Mouse (Mus musculus): ENCODE results near the gene Chaf1b.

Gene Chaf1b

GRCm38 (mm10) chr16:93883423-93884085 lies at the start of gene Chaf1b:
Chaf1b (plus strand) TSS chr16:93883901.
- DNase-seq (ENCODE audit: extremely low read depth, insufficient read length, low spot score), result peak; percentile 98

- no peak for DNase-seq (ENCODE audit: extremely low read depth, insufficient read length, low spot score)
These were observed 49.6 kb upstream of the Chaf1b start for GRCm38 (mm10) chr16:93834076-93834475.

GRCm38 (mm10) chr16:93839049-93839448 lies 44.7 kb upstream of the Chaf1b start:
- DNase-seq (ENCODE audit: extremely low read depth, insufficient read length, low spot score), result no peak

GRCm38 (mm10) chr16:93850527-93850926 lies 33.2 kb upstream of the Chaf1b start:
- DNase-seq (ENCODE audit: extremely low read depth, insufficient read length, low spot score), result no peak

- DNase-seq (ENCODE audit: extremely low read depth, insufficient read length, low spot score), result no peak
These were observed 23.7 kb upstream of the Chaf1b start for GRCm38 (mm10) chr16:93859967-93860366.

- no peak for DNase-seq (ENCODE audit: extremely low read depth, insufficient read length, low spot score)
These were observed 23.0 kb upstream of the Chaf1b start for GRCm38 (mm10) chr16:93860686-93861085.

GRCm38 (mm10) chr16:93874841-93875240 lies 8.9 kb upstream of the Chaf1b start:
- DNase-seq (ENCODE audit: extremely low read depth, insufficient read length, low spot score), result no peak

GRCm38 (mm10) chr16:93877612-93878380 lies 5.9 kb upstream of the Chaf1b start:
- DNase-seq (ENCODE audit: extremely low read depth, insufficient read length, low spot score), result no peak

- DNase-seq (ENCODE audit: extremely low read depth, insufficient read length, low spot score), result peak; percentile 56
These were observed 503 bp downstream of the Chaf1b start for GRCm38 (mm10) chr16:93884086-93884721.

- DNase-seq (ENCODE audit: extremely low read depth, insufficient read length, low spot score), result no peak
These were observed 1.0 kb downstream of the Chaf1b start for GRCm38 (mm10) chr16:93884722-93885113.

- no peak for DNase-seq (ENCODE audit: extremely low read depth, insufficient read length, low spot score)
These were observed 4.8 kb downstream of the Chaf1b start for GRCm38 (mm10) chr16:93888481-93888880.

- DNase-seq (ENCODE audit: extremely low read depth, insufficient read length, low spot score), result no peak
These were observed 7.4 kb downstream of the Chaf1b start for GRCm38 (mm10) chr16:93890948-93891604.

- DNase-seq (ENCODE audit: extremely low read depth, insufficient read length, low spot score), result no peak
These were observed 9.6 kb downstream of the Chaf1b start for GRCm38 (mm10) chr16:93893285-93893684.

GRCm38 (mm10) chr16:93903027-93903426 lies 19.3 kb downstream of the Chaf1b start:
- no peak for DNase-seq (ENCODE audit: extremely low read depth, insufficient read length, low spot score)

GRCm38 (mm10) chr16:93906156-93907014 lies 22.7 kb downstream of the Chaf1b start:
- DNase-seq (ENCODE audit: extremely low read depth, insufficient read length, low spot score), result no peak

- DNase-seq (ENCODE audit: extremely low read depth, insufficient read length, low spot score), result no peak
These were observed 24.1 kb downstream of the Chaf1b start for GRCm38 (mm10) chr16:93907761-93908160.

- DNase-seq (ENCODE audit: extremely low read depth, insufficient read length, low spot score), result no peak
These were observed 24.5 kb downstream of the Chaf1b start for GRCm38 (mm10) chr16:93908196-93908595.

- DNase-seq (ENCODE audit: extremely low read depth, insufficient read length, low spot score), result no peak
These were observed 26.2 kb downstream of the Chaf1b start for GRCm38 (mm10) chr16:93909936-93910335.

- DNase-seq (ENCODE audit: extremely low read depth, insufficient read length, low spot score), result no peak
These were observed 27.3 kb downstream of the Chaf1b start for GRCm38 (mm10) chr16:93910735-93911665.

Data from 3134 (cell line).